Mouse (Mus musculus) cortical plate, adult 2 months (tissue): ENCODE measurements around the gene P2ry14. TPM values are rescaled to one million over a fixed set of nuclear protein-coding genes. Genes with fewer than 3 reads are reported as not detected.
"Not testable (repeated sequence)": the region's sequence is repeated elsewhere in the genome, so short reads cannot be mapped to it uniquely, and the experiment has no call there.

Experiments
- H3K27ac ChIP-seq: fragments of 200-500 bp; 2 replicates; pipeline ENCODE4 v1.5.1; 2012; ENCODE audit warnings: low read length, control low read depth, inconsistent platforms; ENCODE audit not compliant: insufficient read depth
- H3K4me1 ChIP-seq: fragments of 200-500 bp; 2 replicates; pipeline ENCODE4 v1.6.1; 2011; ENCODE audit warnings: low read length; ENCODE audit not compliant: control insufficient read depth, insufficient read depth
- H3K4me3 ChIP-seq: fragments of 200-500 bp; 2 replicates; pipeline ENCODE4 v1.5.1; 2011; ENCODE audit warnings: mild to moderate bottlenecking, low read length, control low read depth; ENCODE audit not compliant: insufficient read depth
- CTCF ChIP-seq: fragments of 200-500 bp; IDR thresholded peaks from 2 replicates; pipeline ENCODE4 v1.5.1; 2011; ENCODE audit warnings: mild to moderate bottlenecking, control low read depth, low read length; ENCODE audit not compliant: insufficient read depth; ENCODE audit errors: extremely low read depth
- POLR2A ChIP-seq: fragments of 200-500 bp; IDR thresholded peaks from 2 replicates; pipeline ENCODE4 v1.6.1; 2011; ENCODE audit warnings: mild to moderate bottlenecking, low read length, control low read depth; ENCODE audit not compliant: insufficient read depth; ENCODE audit errors: extremely low read depth
- polyA plus RNA-seq: library from polyadenylated mRNA; depleted of rRNA; stranded (reverse); fragments of >200 nt; gene quantifications from 2 replicates; pipeline ENCODE4 v1.2.3, GENCODE M21; 2012; rRNA removed

Gene P2ry14
- polyA plus RNA-seq, 1 experiment = 4.8 TPM

DNA sequence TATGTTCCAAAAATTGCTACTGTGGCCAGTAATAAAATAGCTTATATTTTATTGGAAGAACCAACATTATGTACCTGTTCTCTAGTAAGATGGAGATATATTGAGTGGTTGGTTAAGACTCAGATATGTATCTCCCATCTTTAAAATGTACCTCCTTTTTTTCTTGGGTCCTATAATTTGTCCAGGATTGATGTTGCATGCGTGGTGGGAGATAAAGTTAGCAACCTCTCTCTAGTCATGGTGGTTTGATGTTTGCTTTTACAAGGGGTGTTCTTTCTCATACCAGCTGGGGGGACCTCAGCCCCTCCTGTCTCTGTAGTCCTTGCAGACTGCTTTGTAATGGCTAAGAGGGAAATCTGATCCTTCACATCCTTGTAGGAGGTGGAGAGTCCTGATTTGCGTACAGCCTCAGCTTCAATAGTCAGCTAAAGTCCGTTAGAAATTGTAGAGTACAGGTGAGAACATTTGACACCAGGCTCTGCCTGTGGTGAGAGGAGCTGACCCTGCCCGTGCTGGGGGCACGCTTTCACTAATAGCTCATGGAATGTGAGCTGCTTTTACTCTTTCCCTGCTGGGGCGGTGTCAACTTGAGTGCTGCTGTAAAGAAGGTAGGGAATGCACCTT lies 73.0 kb downstream of the P2ry14 start:
- no peak overlapping the region for H3K4me3 ChIP-seq
- no peaks in the 10 kb centered on the region for H3K4me1 ChIP-seq
- TF ChIP-seq CTCF = no peak
- TF ChIP-seq POLR2A = no peak
- no peak overlapping the region for H3K27ac ChIP-seq

GRCm38 (mm10) chr3:59079327-59079726 lies 74.1 kb downstream of the P2ry14 start:
- TF ChIP-seq CTCF (peak; percentile 70), POLR2A (no peak)
- no peak overlapping the region for H3K27ac ChIP-seq
- H3K4me3 ChIP-seq = no peak overlapping the region
- H3K4me1 ChIP-seq = no peaks in the 10 kb centered on the region

- H3K27ac ChIP-seq = no peak overlapping the region
- H3K4me1 ChIP-seq = no peaks in the 10 kb centered on the region
- TF ChIP-seq CTCF (no peak), POLR2A (no peak)
- H3K4me3 ChIP-seq = no peak overlapping the region
Measured at GRCm38 (mm10) chr3:59078585-59078984, 74.8 kb downstream of the P2ry14 start.

DNA sequence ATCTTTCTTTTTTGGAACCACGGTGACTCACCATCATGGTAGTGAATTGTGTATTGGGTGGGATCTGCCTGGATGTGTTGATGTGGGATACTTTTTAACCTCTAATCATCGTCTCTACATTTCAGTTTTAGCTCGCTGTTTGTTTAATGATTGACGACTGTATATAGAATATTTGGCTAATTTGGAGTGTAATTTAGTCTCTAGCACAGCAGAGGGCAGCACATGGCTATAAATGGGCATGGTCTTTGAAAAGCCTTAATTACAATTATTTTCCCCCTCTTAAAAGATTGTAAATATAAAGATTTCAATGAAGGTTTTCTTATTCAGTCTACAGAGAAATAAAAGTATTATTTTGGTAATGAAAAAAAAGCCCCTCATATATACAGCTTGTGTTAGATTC lies 76.1 kb downstream of the P2ry14 start:
- Histone ChIP-seq H3K4me1 (no peaks in the 10 kb centered on the region), H3K4me3 (no peak overlapping the region), H3K27ac (no peak overlapping the region)
- TF ChIP-seq CTCF (no peak), POLR2A (no peak)

- not testable (repeated sequence) for H3K4me3 ChIP-seq, H3K4me1 ChIP-seq, H3K27ac ChIP-seq
Measured at GRCm38 (mm10) chr3:59069071-59069470, 84.3 kb downstream of the P2ry14 start.

DNA sequence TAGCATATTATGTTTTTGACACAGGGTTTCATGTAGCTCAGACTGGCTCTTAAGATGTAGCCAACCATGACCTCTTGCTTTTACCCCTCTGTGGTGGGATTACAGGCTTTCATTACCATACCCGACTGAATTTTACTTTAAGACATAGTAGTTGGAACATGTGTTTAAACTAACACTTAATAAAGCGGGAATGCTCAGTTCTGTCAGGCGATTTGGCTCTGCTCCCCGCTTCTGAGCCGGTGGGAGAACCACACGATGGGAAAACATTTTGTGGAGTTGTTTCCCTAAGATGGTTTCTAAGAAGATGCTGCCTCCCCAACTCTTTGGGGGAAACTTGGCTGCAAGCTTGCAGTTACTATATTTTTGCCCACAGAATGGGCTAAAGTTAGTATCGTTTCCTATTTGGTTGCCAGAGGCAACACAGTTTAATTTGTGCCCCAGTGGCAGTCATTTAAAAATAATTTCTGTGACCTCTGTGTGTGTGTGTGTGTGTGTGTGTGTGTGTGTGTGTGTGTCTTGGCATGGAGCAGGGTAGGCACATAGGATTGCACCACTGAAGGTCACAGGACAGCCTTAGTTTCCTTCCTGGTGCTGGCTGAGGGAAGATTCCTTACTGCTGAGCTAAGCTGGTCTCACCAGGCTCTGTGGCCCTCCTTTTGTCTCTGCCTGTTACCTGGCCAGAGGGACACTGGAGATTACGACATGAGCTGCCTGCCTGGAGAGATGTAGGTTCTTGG lies 86.7 kb downstream of the P2ry14 start:
- Histone ChIP-seq H3K4me3 (no peak overlapping the region), H3K27ac (no peak overlapping the region), H3K4me1 (peaks cover 10% of the 10 kb centered on the region)
- TF ChIP-seq POLR2A (no peak), CTCF (no peak)

DNA sequence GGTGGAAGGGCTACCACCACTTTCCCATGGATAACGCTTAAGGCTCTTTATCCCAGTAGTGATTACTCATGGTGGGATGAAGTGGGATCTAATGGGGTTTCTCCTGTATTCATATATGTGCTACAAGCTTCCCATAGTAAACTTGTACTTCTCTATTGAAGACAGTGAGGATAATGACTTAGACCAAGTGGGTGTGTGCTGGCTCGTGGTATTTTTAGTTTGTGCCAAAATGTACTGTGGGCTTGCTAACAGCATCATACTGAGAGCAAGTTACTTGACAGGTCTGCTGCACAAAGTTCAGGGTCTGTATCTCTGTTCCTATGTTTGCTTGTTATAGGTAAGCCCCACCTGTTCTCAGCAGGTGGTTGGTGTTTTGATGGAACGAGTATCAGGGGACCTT lies 87.5 kb downstream of the P2ry14 start:
- Histone ChIP-seq H3K4me1 (peaks cover 10% of the 10 kb centered on the region), H3K4me3 (no peak overlapping the region), H3K27ac (no peak overlapping the region)
- TF ChIP-seq CTCF (no peak), POLR2A (no peak)

Other genes with a start within 250 kb of the P2ry14 start
- 11.2 and 11.4 TPM in 2 replicates for gene Med12l, start 147.8 kb downstream of the P2ry14 start, polyA plus RNA-seq
- gene Gpr171, start 51.8 kb downstream of the P2ry14 start, polyA plus RNA-seq = not detected in 2 replicates
- gene Gpr87, start 41.5 kb upstream of the P2ry14 start, polyA plus RNA-seq = not detected in 2 replicates
- 18.4 and 19.5 TPM in 2 replicates for gene P2ry13, start 57.3 kb upstream of the P2ry14 start, polyA plus RNA-seq
- 91.0 and 91.9 TPM in 2 replicates for gene P2ry12, start 109.3 kb upstream of the P2ry14 start, polyA plus RNA-seq
- 0.66 and 0.71 TPM in 2 replicates for gene Igsf10, start 190.8 kb upstream of the P2ry14 start, polyA plus RNA-seq